Mouse (Mus musculus): ENCODE measurements around the gene Rhog. TPM values are rescaled to one million over a fixed set of nuclear protein-coding genes. Genes with fewer than 3 reads are reported as not detected.

Gene Rhog
- polyA plus RNA-seq (2016; fragmentation: Nextera tagmentation; extraction: Ambion mirVana): 48.7 and 50.0 TPM in 2 replicates

GRCm38 (mm10) chr7:102255954-102256353 is at the start of gene Rhog:
Gene Rhog (minus strand): TSS chr7:102256054.
- WGBS: 80% methylated on average over 3 of the region's 3 CpGs
- Histone ChIP-seq H3K4me1 (no peaks in the 10 kb centered on the region), H3K4me3 (no peak within 1 kb of the TSS), H3K36me3 (no peaks in the 10 kb centered on the region), H3K27me3 (no peaks in the 10 kb centered on the region), H3K27ac (no peak within 1 kb of the TSS), H3K4me2 (replicated peaks) (no peak within 1 kb of the TSS), H3K9me3 (no peaks in the 10 kb centered on the region), H3K9ac (no peak within 1 kb of the TSS)
- ATAC-seq (ENCODE audit: insufficient number of reproducible peaks, insufficient read depth, low FRiP score, low TSS enrichment): no peak

- Histone ChIP-seq H3K9ac (no peak overlapping the region), H3K9me3 (no peaks in the 10 kb centered on the region), H3K4me1 (no peaks in the 10 kb centered on the region), H3K27ac (no peak overlapping the region), H3K27me3 (no peaks in the 10 kb centered on the region), H3K36me3 (no peaks in the 10 kb centered on the region), H3K4me3 (no peak overlapping the region), H3K4me2 (replicated peaks) (no peak overlapping the region)
- 95% methylated on average over 2 of the region's 2 CpGs for WGBS
- no peak for ATAC-seq (ENCODE audit: insufficient number of reproducible peaks, insufficient read depth, low FRiP score, low TSS enrichment)
These were observed 49.7 kb upstream of the Rhog start for GRCm38 (mm10) chr7:102305596-102305995.

DNA sequence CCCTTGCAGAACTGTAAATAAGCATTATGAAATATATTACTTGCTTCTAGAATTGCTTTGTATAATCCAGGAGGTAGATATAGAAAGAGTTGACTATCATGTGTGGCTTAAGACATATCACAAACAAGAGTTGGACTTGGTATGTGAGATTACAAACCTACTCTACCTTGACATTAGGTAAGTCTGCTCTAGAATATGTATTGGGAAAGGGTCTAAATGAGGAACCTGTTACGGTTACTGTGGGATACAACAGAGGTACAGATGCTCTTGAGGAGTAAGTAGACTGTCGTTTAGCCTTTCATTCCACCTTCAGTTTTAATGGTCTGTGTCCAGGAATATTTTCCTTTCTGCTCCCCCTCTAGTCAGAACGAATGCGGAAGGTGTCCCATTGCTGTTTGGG is 46.6 kb upstream of the Rhog start:
- H3K27ac ChIP-seq: no peak overlapping the region
- no peaks in the 10 kb centered on the region for H3K9me3 ChIP-seq
- no peaks in the 10 kb centered on the region for H3K4me1 ChIP-seq
- no peak overlapping the region for H3K9ac ChIP-seq
- no peaks in the 10 kb centered on the region for H3K36me3 ChIP-seq
- WGBS: 95% methylated on average over 4 of the region's 4 CpGs
- no peaks in the 10 kb centered on the region for H3K27me3 ChIP-seq
- H3K4me2 ChIP-seq (replicated peaks): no peak overlapping the region
- ATAC-seq (ENCODE audit: insufficient number of reproducible peaks, insufficient read depth, low FRiP score, low TSS enrichment): no peak
- H3K4me3 ChIP-seq: no peak overlapping the region

DNA sequence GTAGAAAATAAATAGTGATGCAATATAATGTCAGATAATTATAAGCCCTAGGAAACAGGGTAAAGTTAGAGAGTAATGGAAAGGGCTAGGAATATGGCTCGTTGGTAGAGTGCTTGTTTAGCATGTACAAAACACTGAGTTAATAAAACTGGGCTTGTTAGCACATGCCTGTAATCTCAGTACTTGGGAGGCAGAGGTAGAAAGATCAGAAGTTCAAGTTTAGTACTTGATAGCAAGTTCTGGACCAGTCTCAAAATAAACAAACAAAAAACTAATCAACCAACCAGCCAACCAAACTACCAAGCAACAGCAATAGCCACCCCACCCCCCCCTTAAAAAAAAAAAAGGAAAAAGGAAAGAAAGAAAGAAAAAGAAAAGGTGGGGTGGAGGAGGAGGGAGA is 44.9 kb upstream of the Rhog start:
- Histone ChIP-seq H3K4me2 (replicated peaks) (no peak overlapping the region), H3K36me3 (no peaks in the 10 kb centered on the region), H3K9me3 (no peaks in the 10 kb centered on the region), H3K4me3 (no peak overlapping the region), H3K4me1 (no peaks in the 10 kb centered on the region), H3K9ac (no peak overlapping the region), H3K27me3 (no peaks in the 10 kb centered on the region), H3K27ac (no peak overlapping the region)
- 75% methylated on average over 1 of the region's 1 CpGs for WGBS
- no peak for ATAC-seq (ENCODE audit: insufficient number of reproducible peaks, insufficient read depth, low FRiP score, low TSS enrichment)

- Histone ChIP-seq H3K27ac (no peak overlapping the region), H3K4me2 (replicated peaks) (no peak overlapping the region), H3K4me1 (no peaks in the 10 kb centered on the region), H3K9ac (no peak overlapping the region), H3K27me3 (no peaks in the 10 kb centered on the region), H3K9me3 (no peaks in the 10 kb centered on the region), H3K4me3 (no peak overlapping the region), H3K36me3 (no peaks in the 10 kb centered on the region)
- 17% methylated on average over 2 of the region's 2 CpGs for WGBS
- ATAC-seq (ENCODE audit: insufficient number of reproducible peaks, insufficient read depth, low FRiP score, low TSS enrichment): no peak
These were observed 37.4 kb upstream of the Rhog start for GRCm38 (mm10) chr7:102293234-102293633.

GRCm38 (mm10) chr7:102292228-102292627 is 36.4 kb upstream of the Rhog start:
- no peaks in the 10 kb centered on the region for H3K9me3 ChIP-seq
- no peak overlapping the region for H3K4me2 ChIP-seq (replicated peaks)
- 96% methylated on average over 3 of the region's 3 CpGs for WGBS
- H3K27ac ChIP-seq: no peak overlapping the region
- H3K4me1 ChIP-seq: no peaks in the 10 kb centered on the region
- no peak overlapping the region for H3K9ac ChIP-seq
- H3K36me3 ChIP-seq: no peaks in the 10 kb centered on the region
- H3K4me3 ChIP-seq: no peak overlapping the region
- no peaks in the 10 kb centered on the region for H3K27me3 ChIP-seq
- ATAC-seq (ENCODE audit: insufficient number of reproducible peaks, insufficient read depth, low FRiP score, low TSS enrichment): no peak

GRCm38 (mm10) chr7:102289466-102289865 is 33.6 kb upstream of the Rhog start:
- Histone ChIP-seq H3K4me2 (replicated peaks) (no peak overlapping the region), H3K27ac (no peak overlapping the region), H3K27me3 (no peaks in the 10 kb centered on the region), H3K4me1 (no peaks in the 10 kb centered on the region), H3K4me3 (no peak overlapping the region), H3K9me3 (no peaks in the 10 kb centered on the region), H3K36me3 (no peaks in the 10 kb centered on the region), H3K9ac (no peak overlapping the region)
- 80% methylated on average over 6 of the region's 6 CpGs for WGBS
- ATAC-seq (ENCODE audit: insufficient number of reproducible peaks, insufficient read depth, low FRiP score, low TSS enrichment): no peak

GRCm38 (mm10) chr7:102282261-102282660 is 26.4 kb upstream of the Rhog start:
- Histone ChIP-seq H3K4me1 (no peaks in the 10 kb centered on the region), H3K4me2 (replicated peaks) (no peak overlapping the region), H3K9ac (no peak overlapping the region), H3K27me3 (no peaks in the 10 kb centered on the region), H3K9me3 (no peaks in the 10 kb centered on the region), H3K4me3 (no peak overlapping the region), H3K36me3 (no peaks in the 10 kb centered on the region), H3K27ac (no peak overlapping the region)
- WGBS: 83% methylated on average over 5 of the region's 5 CpGs
- ATAC-seq (ENCODE audit: insufficient number of reproducible peaks, insufficient read depth, low FRiP score, low TSS enrichment): no peak

DNA sequence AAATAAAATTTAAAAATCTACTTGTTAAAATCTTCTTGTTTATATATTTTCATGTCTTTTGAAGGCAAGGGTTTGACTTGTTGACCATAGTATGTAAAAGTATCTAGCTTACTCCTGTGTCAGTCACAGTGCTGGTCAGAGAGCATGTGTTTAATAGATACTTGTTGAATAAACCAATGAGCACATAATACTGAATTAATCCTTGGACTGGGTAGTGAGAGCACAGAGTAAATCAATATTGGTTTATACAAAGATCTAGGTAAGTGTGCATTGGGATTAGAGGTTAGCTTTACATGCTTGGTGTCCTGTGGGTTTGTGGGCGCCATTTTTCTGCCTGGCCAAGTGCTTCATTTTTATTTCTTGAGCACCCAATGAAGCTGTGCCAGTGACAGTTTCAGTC is 25.5 kb upstream of the Rhog start:
- no peak overlapping the region for H3K9ac ChIP-seq
- H3K9me3 ChIP-seq: no peaks in the 10 kb centered on the region
- H3K27ac ChIP-seq: no peak overlapping the region
- H3K27me3 ChIP-seq: no peaks in the 10 kb centered on the region
- ATAC-seq (ENCODE audit: insufficient number of reproducible peaks, insufficient read depth, low FRiP score, low TSS enrichment): no peak
- H3K4me1 ChIP-seq: no peaks in the 10 kb centered on the region
- no peaks in the 10 kb centered on the region for H3K36me3 ChIP-seq
- H3K4me3 ChIP-seq: no peak overlapping the region
- 91% methylated on average over 1 of the region's 1 CpGs for WGBS
- H3K4me2 ChIP-seq (replicated peaks): no peak overlapping the region

- no peaks in the 10 kb centered on the region for H3K9me3 ChIP-seq
- 0 out of 2 replicates have a peak, but pooled peaks cover 7% of the 10 kb centered on the region for H3K4me1 ChIP-seq
- 81% methylated on average over 3 of the region's 3 CpGs for WGBS
- H3K4me3 ChIP-seq: no peak overlapping the region
- no peaks in the 10 kb centered on the region for H3K36me3 ChIP-seq
- ATAC-seq (ENCODE audit: insufficient number of reproducible peaks, insufficient read depth, low FRiP score, low TSS enrichment): no peak
- H3K27ac ChIP-seq: no peak overlapping the region
- H3K9ac ChIP-seq: no peak overlapping the region
- H3K27me3 ChIP-seq: 0 out of 2 replicates have a peak, but pooled peaks cover 4% of the 10 kb centered on the region
- no peak overlapping the region for H3K4me2 ChIP-seq (replicated peaks)
These were observed 16.6 kb upstream of the Rhog start for GRCm38 (mm10) chr7:102272422-102272948.

DNA sequence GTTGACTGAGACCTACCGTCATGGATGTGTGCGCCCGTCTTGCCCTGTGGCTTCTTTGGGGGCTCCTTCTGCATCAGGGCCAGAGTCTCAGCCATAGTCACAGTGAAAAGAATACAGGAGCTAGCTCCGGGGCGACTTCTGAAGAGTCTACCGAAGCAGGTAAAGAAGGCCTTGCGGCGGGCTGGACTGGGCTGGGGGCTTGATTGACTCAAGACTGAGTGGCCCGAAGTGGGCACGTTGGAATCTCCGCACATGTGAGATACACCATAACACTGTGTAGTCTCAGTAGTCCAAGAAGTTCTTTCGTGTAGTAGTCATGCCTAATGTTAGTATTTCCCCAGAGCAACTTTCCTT is 12.5 kb upstream of the Rhog start:
- H3K9ac ChIP-seq: peak overlapping the region; percentile 58
- H3K36me3 ChIP-seq: no peaks in the 10 kb centered on the region
- H3K4me2 ChIP-seq (replicated peaks): peak overlapping the region; percentile 90
- WGBS: 6% methylated on average over 12 of the region's 12 CpGs
- 0 out of 2 replicates have a peak, but pooled peaks cover 7% of the 10 kb centered on the region for H3K4me1 ChIP-seq
- peak overlapping the region; percentile 73 for H3K4me3 ChIP-seq
- no peaks in the 10 kb centered on the region for H3K9me3 ChIP-seq
- no peak overlapping the region for H3K27ac ChIP-seq
- H3K27me3 ChIP-seq: 0 out of 2 replicates have a peak, but pooled peaks cover 4% of the 10 kb centered on the region
- ATAC-seq (ENCODE audit: insufficient number of reproducible peaks, insufficient read depth, low FRiP score, low TSS enrichment): no peak

GRCm38 (mm10) chr7:102267601-102268394 is 11.9 kb upstream of the Rhog start, which contains the start of gene Stim1:
Gene Stim1 (plus strand): TSS chr7:102267806.
- Histone ChIP-seq H3K27me3 (0 out of 2 replicates have a peak, but pooled peaks cover 4% of the 10 kb centered on the region), H3K27ac (peak within 1 kb of the TSS; percentile 33), H3K9ac (peak within 1 kb of the TSS; percentile 58), H3K4me1 (0 out of 2 replicates have a peak, but pooled peaks cover 7% of the 10 kb centered on the region), H3K4me3 (peak within 1 kb of the TSS; percentile 73), H3K36me3 (no peaks in the 10 kb centered on the region), H3K4me2 (replicated peaks) (peak within 1 kb of the TSS; percentile 90), H3K9me3 (no peaks in the 10 kb centered on the region)
- under 1% methylated on average over 69 of the region's 73 CpGs for WGBS
- ATAC-seq (ENCODE audit: insufficient number of reproducible peaks, insufficient read depth, low FRiP score, low TSS enrichment): peak; percentile 88
